Mouse (Mus musculus) right cerebral cortex, adult 2 months (tissue): ENCODE results near the gene Cdip1.
A peak's percentile ranks its signal among the peaks of the same experiment; 100 is the strongest.
"Not testable (repeated sequence)": the region's sequence is repeated elsewhere in the genome, so short reads cannot be mapped to it uniquely, and the experiment has no call there.

Source experiments
- DNase-seq, 2 experiments: peaks; one replicate each; pipeline ENCODE4 v3.0.0; 2021 to 2022; ENCODE audit warnings: low spot score in 2 of 2

Gene Cdip1

GRCm38 (mm10) chr16:4773289-4773970, 16.7 kb downstream of the Cdip1 start:
- DNase-seq: no peak

GRCm38 (mm10) chr16:4768719-4769118, 21.4 kb downstream of the Cdip1 start:
- DNase-seq: no peak

- no peak for DNase-seq
Observed at GRCm38 (mm10) chr16:4767012-4767790, 22.9 kb downstream of the Cdip1 start.

- DNase-seq: no peak
Observed at GRCm38 (mm10) chr16:4765852-4766251, 24.2 kb downstream of the Cdip1 start.

GRCm38 (mm10) chr16:4763276-4763675, 26.8 kb downstream of the Cdip1 start:
- DNase-seq: peak; percentile 40 to 54

- no peak for DNase-seq
Observed at GRCm38 (mm10) chr16:4762437-4762836, 27.7 kb downstream of the Cdip1 start.

- not testable (repeated sequence) for DNase-seq
Observed at GRCm38 (mm10) chr16:4756660-4757335, 33.3 kb downstream of the Cdip1 start.

- no peak for DNase-seq
Observed at GRCm38 (mm10) chr16:4754045-4754444, 36.0 kb downstream of the Cdip1 start.

- DNase-seq: no peak
Observed at GRCm38 (mm10) chr16:4752155-4752554, 37.9 kb downstream of the Cdip1 start.

- no peak for DNase-seq
Observed at GRCm38 (mm10) chr16:4742186-4742585, 47.9 kb downstream of the Cdip1 start.

- no peak for DNase-seq
Observed at GRCm38 (mm10) chr16:4739994-4740393, 50.1 kb downstream of the Cdip1 start.

- DNase-seq: no peak
Observed at GRCm38 (mm10) chr16:4736262-4736661, 53.8 kb downstream of the Cdip1 start.

- DNase-seq: no peak
Observed at GRCm38 (mm10) chr16:4730776-4731358, 59.2 kb downstream of the Cdip1 start.

GRCm38 (mm10) chr16:4727963-4728362, 62.1 kb downstream of the Cdip1 start:
- DNase-seq: no peak

- DNase-seq: no peak
Observed at GRCm38 (mm10) chr16:4727526-4727925, 62.6 kb downstream of the Cdip1 start.

GRCm38 (mm10) chr16:4726528-4727128, 63.5 kb downstream of the Cdip1 start:
- peak; percentile 15 to 18 for DNase-seq

GRCm38 (mm10) chr16:4725780-4726527, 64.1 kb downstream of the Cdip1 start, which contains the start of gene Hmox2:
TSS of gene Hmox2 (plus strand) at chr16:4726361.
- DNase-seq: peak; percentile 90 to 91

- DNase-seq: no peak
Observed at GRCm38 (mm10) chr16:4725266-4725665, 64.8 kb downstream of the Cdip1 start.

GRCm38 (mm10) chr16:4722915-4723209, 67.2 kb downstream of the Cdip1 start:
- DNase-seq: no peak

- no peak for DNase-seq
Observed at GRCm38 (mm10) chr16:4722128-4722914, 67.8 kb downstream of the Cdip1 start.
